Mouse (Mus musculus) intestine, embryonic 16.5 days (tissue): ENCODE results near the gene Spats2. TPM values are rescaled to one million over a fixed set of nuclear protein-coding genes. Genes with fewer than 3 reads are reported as not detected.
A peak's percentile ranks its signal among the peaks of the same experiment; 100 is the strongest.

Source experiments
- ATAC-seq: fragments of 200-750 bp; cut with Nextera tagmentation; 2 replicates; pipeline ENCODE4 v1.8.0; 2017; ENCODE audit warnings: moderate TSS enrichment, moderate library complexity
- H3K27ac ChIP-seq: fragments of 300-500 bp; sonication (generic); 2 replicates; pipeline ENCODE4 v1.5.1; 2014; ENCODE audit warnings: mild to moderate bottlenecking, low read length
- H3K27me3 ChIP-seq: fragments of 300-500 bp; sonication (generic); replicated peaks from 2 replicates; pipeline ENCODE4 v1.6.1; 2014; ENCODE audit warnings: low read length, control low read depth, mixed read lengths; ENCODE audit not compliant: control insufficient read depth, insufficient read depth
- H3K36me3 ChIP-seq: fragments of 300-500 bp; sonication (generic); 2 replicates; pipeline ENCODE4 v1.6.1; 2014; ENCODE audit warnings: low read length, control low read depth; ENCODE audit not compliant: control insufficient read depth, insufficient read depth
- H3K4me1 ChIP-seq: fragments of 300-500 bp; sonication (generic); 2 replicates; pipeline ENCODE4 v1.6.1; 2014; ENCODE audit warnings: low read length, control low read depth, mixed read lengths; ENCODE audit not compliant: control insufficient read depth, insufficient read depth
- H3K4me2 ChIP-seq: fragments of 300-500 bp; sonication (generic); 2 replicates; pipeline ENCODE4 v1.6.1; 2014; ENCODE audit warnings: low read depth, low read length, control low read depth
- H3K4me3 ChIP-seq: fragments of 300-500 bp; sonication (generic); 2 replicates; pipeline ENCODE4 v1.5.1; 2014; ENCODE audit warnings: mild to moderate bottlenecking, low read length
- H3K9ac ChIP-seq: fragments of 300-500 bp; sonication (generic); 2 replicates; pipeline ENCODE4 v1.6.1; 2014; ENCODE audit warnings: low read depth, low read length
- H3K9me3 ChIP-seq: fragments of 300-500 bp; sonication (generic); 2 replicates; pipeline ENCODE4 v1.6.1; 2016; ENCODE audit warnings: low read length, control low read depth; ENCODE audit not compliant: control insufficient read depth
- WGBS: fragments of 180-500 bp; shearing (Covaris S2); extraction: QIAGEN DNeasy Blood & Tissue Kit; methylation state at CpG from one replicate; pipeline ENCODE4 v1.1.7; 2014; 5-methylcytosine and 5-hydroxymethylcytosine counted together
- polyA plus RNA-seq: library from polyadenylated mRNA; unstranded; fragments of >200 nt; fragmentation: Nextera tagmentation; extraction: Ambion mirVana; gene quantifications from 2 replicates; pipeline ENCODE4 v1.2.1, GENCODE M21; 2015

Gene Spats2
- polyA plus RNA-seq, 1 experiment from 2014 or later: 18.1 TPM

DNA sequence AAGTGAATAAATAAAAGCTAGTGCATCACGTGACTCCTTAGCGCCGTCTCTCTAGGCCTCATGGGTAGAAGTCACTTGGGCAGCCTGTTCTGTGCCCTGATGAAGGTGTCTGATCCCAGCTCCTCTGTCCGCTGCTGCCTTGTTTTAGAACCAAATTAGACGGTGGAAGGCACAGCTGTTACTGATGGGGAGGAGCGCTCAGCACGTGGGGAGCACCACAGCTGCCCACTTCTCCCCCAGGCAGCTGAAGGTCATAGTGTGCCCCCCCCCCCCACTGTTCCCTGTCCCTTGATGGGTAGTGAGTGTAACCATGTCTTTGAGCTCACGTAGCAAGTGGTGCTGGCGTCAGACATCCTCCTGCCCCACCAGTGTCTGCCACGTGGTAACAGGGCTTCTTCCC is 87.5 kb downstream of the Spats2 start:
- Histone ChIP-seq H3K4me3 (no peak overlapping the region), H3K36me3 (peaks cover 20% of the 10 kb centered on the region; the same call in 1 of the 2 replicates), H3K9me3 (0 out of 2 replicates have a peak, but pooled peaks cover 5% of the 10 kb centered on the region), H3K27ac (no peak overlapping the region), H3K9ac (no peak overlapping the region), H3K4me1 (no peaks in the 10 kb centered on the region), H3K4me2 (no peak overlapping the region), H3K27me3 (no peaks in the 10 kb centered on the region)
- WGBS: 88% methylated on average over 10 of the region's 10 CpGs
- no peak for ATAC-seq

DNA sequence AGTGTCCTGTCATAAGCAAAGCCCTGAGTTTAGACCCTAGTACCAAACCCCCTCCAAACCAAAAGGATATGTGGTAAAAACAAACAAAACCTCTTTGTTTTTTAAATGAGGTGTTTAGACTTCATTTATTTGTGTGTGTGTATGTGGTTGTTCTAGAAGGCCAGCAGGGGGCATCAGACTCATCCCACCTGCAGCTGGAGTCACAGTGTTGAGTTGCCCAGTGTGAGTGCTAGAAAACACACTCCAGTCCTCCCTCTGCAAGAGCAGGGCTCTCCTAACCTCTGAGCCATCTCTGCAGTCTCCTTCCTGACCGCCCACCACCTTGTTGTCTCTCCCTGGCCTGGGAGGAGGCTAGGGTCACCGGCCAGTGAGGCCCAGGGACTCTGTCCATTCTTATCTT is 89.2 kb downstream of the Spats2 start:
- Histone ChIP-seq H3K4me3 (no peak overlapping the region), H3K9ac (no peak overlapping the region), H3K36me3 (peaks cover 11% of the 10 kb centered on the region; the same call in 1 of the 2 replicates), H3K9me3 (0 out of 2 replicates have a peak, but pooled peaks cover 5% of the 10 kb centered on the region), H3K27ac (no peak overlapping the region), H3K4me2 (no peak overlapping the region), H3K27me3 (no peaks in the 10 kb centered on the region; the same call in 1 of the 2 replicates), H3K4me1 (no peaks in the 10 kb centered on the region)
- no peak for ATAC-seq
- 85% methylated on average over 2 of the region's 2 CpGs for WGBS

DNA sequence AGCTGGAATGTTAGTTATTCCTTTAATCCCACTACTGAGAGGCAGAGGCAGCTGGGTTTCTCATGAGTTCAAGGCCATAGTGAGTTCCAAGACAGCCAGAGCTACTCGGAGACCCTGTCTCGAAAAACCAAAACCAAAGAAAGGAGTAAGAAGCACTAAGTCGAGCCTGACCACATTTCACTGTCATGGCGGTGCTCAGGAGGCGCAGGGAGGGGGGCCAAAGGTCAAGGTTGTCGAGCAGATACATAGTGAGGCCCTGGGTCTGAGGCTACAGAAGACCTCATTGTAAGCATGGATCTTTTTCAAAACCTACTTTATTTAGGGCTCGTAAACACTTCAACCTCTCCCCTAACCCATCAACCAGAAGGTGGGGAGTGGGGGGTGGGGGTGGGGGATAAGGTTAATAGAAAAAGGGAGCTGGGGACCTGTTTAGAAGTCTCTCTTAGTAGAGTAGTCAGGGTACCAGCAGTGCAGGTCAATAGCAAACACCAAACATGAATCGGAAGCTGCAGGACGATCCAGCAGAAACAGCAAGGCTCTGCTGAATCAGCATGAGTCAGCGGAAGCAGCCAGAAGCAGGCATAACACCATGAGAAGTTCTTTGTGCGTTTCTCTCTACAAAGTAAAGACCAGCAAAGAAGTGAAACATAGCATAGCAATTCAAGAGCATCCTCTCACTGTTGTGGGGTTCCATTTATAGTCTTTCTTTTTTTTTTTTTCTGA is 90.2 kb downstream of the Spats2 start:
- Histone ChIP-seq H3K27me3 (no peaks in the 10 kb centered on the region; the same call in 1 of the 2 replicates), H3K4me3 (no peak overlapping the region), H3K36me3 (0 out of 2 replicates have a peak, but pooled peaks cover 5% of the 10 kb centered on the region), H3K9ac (no peak overlapping the region), H3K4me2 (no peak overlapping the region), H3K9me3 (0 out of 2 replicates have a peak, but pooled peaks cover 5% of the 10 kb centered on the region), H3K4me1 (no peaks in the 10 kb centered on the region), H3K27ac (no peak overlapping the region)
- 86% methylated on average over 11 of the region's 11 CpGs for WGBS
- ATAC-seq: no peak

- H3K27ac ChIP-seq: no peak overlapping the region
- ATAC-seq: no peak
- H3K4me2 ChIP-seq: no peak overlapping the region
- H3K4me3 ChIP-seq: no peak overlapping the region
- no peaks in the 10 kb centered on the region for H3K4me1 ChIP-seq
- peaks cover 13% of the 10 kb centered on the region for H3K27me3 ChIP-seq
- H3K36me3 ChIP-seq: no peaks in the 10 kb centered on the region
- 0 out of 2 replicates have a peak, but pooled peaks cover 5% of the 10 kb centered on the region for H3K9me3 ChIP-seq
- 83% methylated on average over 4 of the region's 4 CpGs for whole genome bisulfite sequencing
- H3K9ac ChIP-seq: no peak overlapping the region
These were observed 91.9 kb downstream of the Spats2 start for GRCm38 (mm10) chr15:99217630-99218029.

GRCm38 (mm10) chr15:99221315-99221952 is 95.7 kb downstream of the Spats2 start:
- ATAC-seq: no peak
- Histone ChIP-seq H3K4me1 (peaks cover 20% of the 10 kb centered on the region), H3K9me3 (no peaks in the 10 kb centered on the region), H3K4me2 (no peak overlapping the region), H3K4me3 (no peak overlapping the region), H3K27me3 (peaks cover 41% of the 10 kb centered on the region), H3K9ac (no peak overlapping the region), H3K36me3 (no peaks in the 10 kb centered on the region), H3K27ac (no peak overlapping the region)
- 12% methylated on average over 8 of the region's 8 CpGs for WGBS

DNA sequence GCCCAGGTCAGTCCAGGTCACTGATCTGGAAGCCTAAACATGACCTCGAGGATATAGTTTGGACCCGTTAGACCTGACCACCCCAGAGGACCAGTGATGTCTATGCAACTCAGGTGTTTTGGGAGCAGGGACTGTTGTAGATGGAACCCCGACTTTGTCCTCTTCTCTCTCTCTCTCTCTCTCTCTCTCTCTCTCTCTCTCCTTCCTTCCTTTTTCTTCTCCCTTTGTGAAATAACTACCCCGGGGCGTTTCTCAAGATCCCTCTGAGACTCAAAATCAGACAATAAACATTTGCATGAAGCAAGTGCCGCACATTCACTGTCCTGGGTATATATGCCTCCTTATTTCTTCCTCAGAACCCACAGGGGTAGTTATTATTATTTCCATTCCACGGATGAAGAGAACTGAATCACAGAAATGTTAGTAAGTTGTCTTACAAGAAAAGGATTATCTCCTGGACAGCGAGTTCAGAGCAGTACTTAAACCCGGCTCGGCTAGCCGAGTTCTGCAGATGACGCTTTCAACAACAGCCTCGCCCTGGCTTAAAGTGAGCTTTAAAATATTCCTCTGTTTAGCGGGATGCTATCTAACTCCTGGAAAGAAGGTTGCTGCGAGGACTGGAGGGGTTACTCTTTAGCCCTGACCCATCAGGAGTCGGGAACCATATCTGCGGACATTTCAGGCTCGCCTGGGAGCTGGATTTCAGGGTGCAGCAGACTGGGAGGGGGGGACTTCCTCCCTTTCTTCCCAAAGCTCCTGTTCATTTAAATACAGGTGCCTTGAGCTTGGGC is 97.3 kb downstream of the Spats2 start:
- Histone ChIP-seq H3K36me3 (no peaks in the 10 kb centered on the region), H3K4me3 (peak overlapping the region; percentile 54), H3K27ac (no peak overlapping the region), H3K27me3 (peaks cover 57% of the 10 kb centered on the region), H3K4me2 (peak overlapping the region; percentile 87), H3K9me3 (no peaks in the 10 kb centered on the region), H3K9ac (peak overlapping the region; percentile 59; the same call in 1 of the 2 replicates), H3K4me1 (peaks cover 20% of the 10 kb centered on the region)
- WGBS: 5% methylated on average over 18 of the region's 18 CpGs
- ATAC-seq: no peak

DNA sequence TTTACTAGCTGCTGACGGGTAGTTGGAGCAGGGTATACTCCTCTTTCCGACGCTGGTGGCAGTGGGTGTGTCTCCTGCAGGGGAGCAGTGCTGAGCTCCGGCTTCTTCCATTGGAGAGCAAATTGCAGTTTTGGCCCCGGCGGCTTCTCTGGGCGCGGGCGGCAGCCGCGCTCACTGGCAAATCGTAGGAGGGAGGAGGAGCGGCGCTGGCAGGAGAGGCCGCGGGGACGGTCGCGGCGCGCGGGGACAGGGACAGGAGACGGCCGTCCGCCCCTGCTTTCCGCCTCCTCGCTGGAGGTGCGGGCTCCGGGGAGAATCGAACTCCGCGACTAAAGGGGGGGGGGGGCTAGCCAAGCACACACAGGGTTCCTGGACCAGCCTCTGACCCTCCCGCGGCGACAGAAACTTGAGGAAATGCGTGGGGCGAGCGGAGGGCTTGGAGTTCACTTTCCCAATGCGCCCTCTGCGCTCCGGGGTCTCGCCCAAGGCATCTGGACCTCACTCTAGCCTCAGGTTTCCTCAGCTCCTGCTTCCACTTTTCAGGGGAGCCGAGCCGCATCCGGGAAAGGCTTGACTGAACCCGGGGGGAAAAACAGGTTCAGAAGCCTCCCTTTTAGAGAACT is 98.0 kb downstream of the Spats2 start:
- 0 out of 2 replicates have a peak, but pooled peaks have one; percentile 21 for ATAC-seq
- H3K36me3 ChIP-seq: no peaks in the 10 kb centered on the region
- H3K27ac ChIP-seq: no peak overlapping the region
- peaks cover 20% of the 10 kb centered on the region for H3K4me1 ChIP-seq
- peak overlapping the region; percentile 59 for H3K9ac ChIP-seq
- under 1% methylated on average over 41 of the region's 46 CpGs for WGBS
- peaks cover 59% of the 10 kb centered on the region for H3K27me3 ChIP-seq
- H3K9me3 ChIP-seq: no peaks in the 10 kb centered on the region
- H3K4me2 ChIP-seq: peak overlapping the region; percentile 87
- H3K4me3 ChIP-seq: peak overlapping the region; percentile 54

DNA sequence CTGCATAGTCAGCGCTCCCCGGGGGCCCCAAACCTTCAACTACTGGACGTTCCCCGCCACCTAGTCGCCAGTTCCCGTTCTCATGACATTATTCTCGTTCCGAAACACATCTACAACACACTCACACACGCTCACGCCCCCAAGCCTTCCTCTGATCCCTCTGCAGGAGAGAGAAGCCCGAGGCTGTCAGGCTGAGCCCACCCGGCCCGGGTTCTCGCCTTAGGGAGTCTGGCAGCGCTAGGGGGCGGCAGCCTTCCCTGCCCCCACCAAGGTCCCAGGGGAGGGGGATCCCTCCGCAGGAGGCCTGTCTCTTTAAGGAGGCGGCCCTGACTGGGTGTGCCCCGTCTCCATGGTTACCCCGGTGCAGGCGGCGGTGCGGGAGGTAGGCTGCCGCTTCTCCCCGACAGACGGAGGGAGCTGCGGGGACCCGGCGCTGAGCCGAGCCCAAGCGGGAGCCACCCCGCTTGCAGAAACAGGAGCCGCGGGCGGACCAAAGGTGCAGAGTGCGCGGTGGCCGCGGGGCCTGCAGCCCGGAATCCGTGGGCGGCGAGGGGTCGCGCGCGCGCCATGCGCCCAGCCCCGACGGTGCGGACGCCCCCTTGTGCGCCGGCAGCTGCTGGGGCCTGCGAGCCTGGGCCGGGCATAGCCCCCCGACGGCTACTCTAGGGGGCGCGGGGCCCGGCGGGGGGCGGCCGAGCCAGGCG is 98.6 kb downstream of the Spats2 start, which contains the start of gene Kcnh3:
TSS of gene Kcnh3 (plus strand) at position 654 of the 704 bp plus-strand sequence.
- Histone ChIP-seq H3K4me1 (peaks cover 20% of the 10 kb centered on the region), H3K27ac (no peak within 1 kb of the TSS), H3K36me3 (no peaks in the 10 kb centered on the region), H3K4me3 (peak within 1 kb of the TSS; percentile 54), H3K9me3 (no peaks in the 10 kb centered on the region), H3K27me3 (peaks cover 61% of the 10 kb centered on the region), H3K4me2 (peak within 1 kb of the TSS; percentile 87), H3K9ac (peak within 1 kb of the TSS; percentile 59)
- WGBS: 1% methylated on average over 62 of the region's 66 CpGs
- peak; percentile 54 for ATAC-seq
